Mouse (Mus musculus): ENCODE results near the gene Lrrc61.

GRCm38 (mm10) chr6:48555104-48555890, 701 bp downstream of the Lrrc61 start:
- no peak for TF ChIP-seq CTCF (IDR thresholded peaks at IDR 0.05; ENCODE audit: insufficient read depth, low read depth, low read length)
- no peak for TF ChIP-seq POLR2A (IDR thresholded peaks at IDR 0.05; ENCODE audit: insufficient read depth, low read depth, low read length)
